Mouse (Mus musculus) thymus, postnatal 14 days (tissue): ENCODE data around the gene Map3k20.

ENCODE experiments used
- DNase-seq: peaks from one replicate; pipeline ENCODE4 v3.0.0; 2021

The Map3k20 gene

DNA sequence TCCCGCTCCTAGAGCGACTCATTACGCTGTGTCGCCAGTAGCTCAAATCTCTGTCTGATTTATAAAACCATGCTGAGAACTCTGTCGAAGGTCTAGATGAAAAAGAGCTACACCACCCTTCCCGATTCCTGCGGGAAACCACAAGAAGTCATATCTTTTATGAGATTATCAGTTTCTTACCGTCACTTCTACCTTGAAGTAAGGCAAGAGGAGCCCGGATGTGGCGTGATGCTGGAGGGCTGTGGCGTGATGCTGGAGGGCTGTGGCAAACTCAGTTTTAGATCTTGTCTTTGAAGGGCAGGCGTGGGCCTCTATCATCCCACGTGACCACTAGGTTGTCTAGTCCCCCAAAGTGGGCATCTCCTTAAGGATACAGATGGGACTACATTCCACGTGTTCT lies 3.5 kb upstream of the Map3k20 start:
- DNase-seq: peak; percentile 62

DNA sequence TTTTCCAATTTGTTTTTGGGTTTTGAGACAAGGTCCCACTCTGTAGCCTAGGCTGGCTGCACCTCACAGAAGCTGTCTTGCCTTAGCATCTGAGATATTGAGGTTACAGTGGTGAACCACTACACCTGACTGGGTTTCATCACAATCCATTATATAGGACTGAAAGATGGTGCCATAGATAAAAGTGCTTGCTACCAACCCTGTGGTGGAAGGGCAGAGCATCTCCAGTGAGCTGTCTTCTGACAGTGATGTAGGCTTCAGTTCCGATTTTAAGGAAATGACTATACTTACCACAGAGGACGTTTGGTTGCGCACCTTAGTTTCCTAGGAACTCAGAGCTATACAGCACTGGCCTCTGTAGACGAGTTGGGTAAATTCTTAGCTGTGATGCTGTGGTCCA lies 2.7 kb upstream of the Map3k20 start:
- DNase-seq: no peak

DNA sequence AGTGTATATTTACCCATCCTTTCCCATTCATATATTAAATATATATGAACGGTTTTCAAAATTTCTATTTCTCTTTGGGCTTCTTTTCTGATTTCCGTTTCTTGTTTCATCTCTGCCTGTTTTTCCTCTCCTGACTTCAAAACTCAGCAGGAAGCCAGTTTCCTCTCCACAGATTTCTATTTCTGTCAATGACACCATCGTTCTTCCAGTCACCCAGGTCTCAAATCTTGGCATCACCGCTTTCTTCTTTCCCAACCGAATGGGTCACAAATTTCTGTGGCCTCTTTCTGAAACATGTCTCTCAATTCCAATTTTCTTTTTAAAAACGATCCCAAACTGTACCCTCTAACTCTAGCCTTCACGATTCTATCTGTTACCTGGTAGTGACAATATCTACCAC lies 748 bp upstream of the Map3k20 start:
- DNase-seq: no peak

DNA sequence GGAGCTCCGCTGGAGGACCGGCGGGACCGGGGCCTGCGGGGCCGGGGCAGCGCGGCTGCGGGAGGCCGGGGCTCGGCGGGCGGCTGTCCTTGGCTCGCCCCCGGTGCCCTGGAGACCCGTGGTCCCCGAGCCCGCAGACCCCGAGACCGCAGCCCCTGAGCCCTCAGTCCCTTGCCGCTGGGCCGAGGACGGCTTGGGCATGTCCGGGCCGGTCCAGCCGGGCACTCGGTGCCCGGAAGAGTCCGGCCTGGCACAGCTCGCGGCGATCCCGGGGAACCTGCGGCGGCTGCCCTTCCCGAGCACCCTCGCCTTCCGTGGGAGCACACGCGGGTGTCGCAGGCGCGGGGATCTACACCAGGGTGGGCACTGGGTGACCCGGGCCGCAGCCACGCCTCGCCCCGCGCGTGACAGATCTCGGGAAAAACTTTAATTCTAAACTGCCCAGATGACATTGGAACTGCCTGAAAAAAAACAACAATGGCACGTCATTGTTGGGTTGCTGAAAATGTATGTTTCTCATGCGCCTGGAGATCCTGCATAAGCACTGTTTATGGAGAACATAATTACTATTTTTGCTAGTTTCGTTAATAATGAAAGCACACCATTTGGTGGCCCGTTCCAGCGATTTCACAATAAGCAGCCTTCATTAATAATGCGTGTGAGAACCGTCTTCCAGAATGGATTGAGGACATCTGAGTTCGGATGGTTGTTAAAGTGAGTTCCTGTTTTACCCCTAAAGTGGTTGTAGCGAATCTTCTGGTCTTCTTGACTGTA lies 638 bp downstream of the Map3k20 start:
- peak; percentile 10 for DNase-seq

DNA sequence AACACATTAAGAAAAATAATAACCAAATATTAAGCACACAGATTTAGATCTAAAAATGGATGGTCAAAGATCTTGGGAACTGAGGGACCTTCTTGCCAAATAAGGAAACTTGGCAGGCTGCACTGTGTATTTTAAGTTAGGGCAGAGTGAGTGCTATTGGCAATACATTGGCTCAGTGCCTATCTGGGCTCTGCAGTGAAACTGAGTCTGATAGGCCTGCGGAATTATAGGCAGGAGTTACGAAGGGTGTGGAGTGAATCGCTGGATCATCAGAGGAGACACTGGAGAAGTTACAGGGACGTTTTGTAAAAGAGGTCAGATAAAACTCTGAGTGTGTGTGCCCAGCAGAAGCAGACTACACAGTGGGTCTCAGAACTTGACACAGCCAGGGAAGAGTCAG lies 1.7 kb downstream of the Map3k20 start:
- no peak for DNase-seq

DNA sequence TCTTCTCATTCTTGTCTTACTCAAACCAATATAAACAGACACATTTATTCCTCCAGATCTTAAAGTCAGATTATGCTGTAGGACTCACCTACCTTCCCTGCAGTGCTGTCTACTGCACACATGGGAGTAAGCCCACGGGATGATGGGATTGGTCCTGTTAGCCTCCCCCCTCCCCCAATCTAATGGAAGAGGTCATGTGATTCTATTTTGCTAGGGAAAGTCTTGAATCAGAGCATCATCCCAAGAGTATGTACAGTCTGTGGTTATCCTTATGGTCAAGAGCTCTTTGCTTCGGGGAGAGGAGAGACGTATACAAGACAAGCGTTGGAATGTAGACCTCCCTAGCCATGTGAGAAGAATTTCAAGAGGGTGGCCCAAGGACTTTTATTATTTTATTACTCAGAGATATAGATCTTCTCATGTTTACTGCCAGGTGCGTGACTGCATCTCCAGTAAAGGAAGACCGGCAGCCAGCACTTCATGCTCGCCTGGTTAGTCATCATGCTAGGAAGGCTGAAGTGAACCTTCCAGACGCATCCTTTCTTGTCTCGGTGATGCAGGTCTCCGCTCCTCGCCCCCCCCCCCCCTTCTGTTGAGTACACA lies 3.6 kb downstream of the Map3k20 start:
- DNase-seq: no peak

DNA sequence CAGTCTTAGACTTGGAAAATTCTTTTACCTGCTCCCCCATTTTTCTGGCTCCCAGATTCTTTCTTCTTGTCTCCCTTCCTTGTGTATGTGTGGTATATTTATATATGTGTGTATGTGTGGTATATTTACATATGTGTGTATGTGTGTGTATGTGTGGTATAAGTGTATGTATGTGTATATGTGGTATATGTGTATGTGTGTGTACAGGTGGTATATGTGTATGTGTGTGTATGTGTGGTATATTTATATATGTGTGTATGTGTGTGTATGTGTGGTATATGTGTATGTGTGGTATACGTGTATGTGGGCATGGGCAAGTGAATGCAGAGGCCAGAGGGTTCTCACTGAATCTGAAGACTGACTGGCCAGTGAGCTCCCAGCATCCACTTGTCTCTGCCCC lies 5.7 kb downstream of the Map3k20 start:
- no peak for DNase-seq

DNA sequence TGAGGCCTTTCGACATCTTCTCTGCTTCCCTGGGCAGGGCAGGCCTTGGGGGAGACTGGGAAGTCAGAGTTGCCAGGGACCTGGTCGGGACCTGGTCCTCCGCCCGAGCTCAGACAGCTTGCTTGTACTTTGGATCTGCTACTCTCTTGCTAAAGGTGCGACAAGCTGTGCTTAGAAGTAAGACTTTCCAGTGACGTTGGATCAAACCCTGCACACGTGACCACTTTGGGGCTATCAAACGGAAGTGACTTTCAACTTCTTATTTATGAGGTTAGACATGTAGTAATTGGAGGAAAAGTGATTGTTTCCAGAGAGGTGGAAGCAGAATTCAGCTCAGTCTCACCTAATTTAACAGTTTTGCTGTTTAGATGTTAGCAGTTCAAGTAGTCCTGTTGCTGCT lies 7.1 kb downstream of the Map3k20 start:
- no peak for DNase-seq

DNA sequence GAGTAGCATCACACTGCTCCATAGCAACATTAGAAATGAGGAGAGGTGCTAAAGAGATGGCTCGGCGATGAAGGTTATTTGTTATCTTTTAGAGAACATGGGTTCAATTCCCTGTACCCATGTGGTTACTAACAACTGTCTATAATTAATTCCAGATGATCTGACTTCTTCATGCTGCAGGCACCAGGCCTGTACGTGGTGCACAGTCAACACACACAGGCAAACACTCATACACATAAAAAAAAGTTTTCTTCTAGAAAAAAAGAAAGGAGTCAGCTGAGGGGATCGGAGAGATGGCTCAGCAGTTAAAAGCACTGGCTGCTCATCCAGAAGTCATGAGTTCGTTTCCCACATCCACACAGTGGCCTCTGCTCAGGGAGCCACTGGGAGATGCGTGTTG lies 9.6 kb downstream of the Map3k20 start:
- no peak for DNase-seq

DNA sequence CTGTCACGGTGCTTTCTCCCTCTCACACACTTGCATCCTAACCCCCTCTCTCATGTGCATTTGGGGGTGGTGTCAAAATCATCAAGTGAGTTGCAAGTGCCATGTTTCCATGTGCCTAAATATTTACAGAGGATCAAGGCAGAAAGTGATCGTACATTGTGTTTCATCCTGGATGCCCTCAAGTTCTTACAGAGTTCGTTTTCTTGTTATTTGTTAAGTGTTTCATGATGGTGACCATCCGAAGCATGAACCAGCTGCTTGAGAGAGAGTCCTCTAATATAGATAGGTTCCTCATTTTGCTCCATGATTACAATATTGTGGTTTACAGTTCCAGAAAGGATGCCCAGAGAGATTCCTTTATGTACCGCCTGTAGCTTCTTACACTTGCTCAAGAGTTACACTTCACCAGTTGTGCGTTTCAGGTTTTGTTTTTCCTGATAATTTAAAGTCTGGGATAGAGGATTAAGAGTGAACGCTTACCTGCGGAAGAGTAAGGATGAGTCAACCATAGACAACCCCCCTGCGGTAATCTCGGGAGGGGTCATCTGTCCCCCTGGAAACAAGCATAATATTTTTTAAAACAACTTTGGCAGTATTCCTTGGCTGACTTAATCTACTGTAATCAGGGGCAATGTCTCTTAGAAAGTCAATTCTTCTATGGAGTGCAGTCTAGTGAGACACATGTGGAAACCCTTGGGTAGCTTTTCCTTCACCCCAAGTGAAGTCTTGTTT lies 11.7 kb downstream of the Map3k20 start:
- DNase-seq: no peak

DNA sequence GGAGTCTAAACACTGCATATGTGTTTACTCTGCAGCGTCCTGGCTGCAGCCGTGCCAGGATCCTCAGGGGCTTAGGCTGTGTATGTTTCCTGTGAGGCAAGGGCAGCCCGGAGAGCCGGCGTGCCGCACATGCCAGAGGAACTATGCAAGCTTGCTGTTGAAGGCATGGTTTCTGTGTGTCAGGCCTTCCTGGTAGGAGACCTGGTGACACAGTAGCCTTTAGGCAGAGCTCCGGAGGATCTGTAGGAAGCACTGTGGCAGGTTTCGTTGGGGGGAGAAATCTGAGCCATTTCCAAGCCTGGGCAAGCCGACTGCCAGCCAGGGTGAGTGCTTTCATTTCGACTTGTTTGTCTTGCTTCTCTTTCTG lies 12.3 kb downstream of the Map3k20 start:
- no peak for DNase-seq

DNA sequence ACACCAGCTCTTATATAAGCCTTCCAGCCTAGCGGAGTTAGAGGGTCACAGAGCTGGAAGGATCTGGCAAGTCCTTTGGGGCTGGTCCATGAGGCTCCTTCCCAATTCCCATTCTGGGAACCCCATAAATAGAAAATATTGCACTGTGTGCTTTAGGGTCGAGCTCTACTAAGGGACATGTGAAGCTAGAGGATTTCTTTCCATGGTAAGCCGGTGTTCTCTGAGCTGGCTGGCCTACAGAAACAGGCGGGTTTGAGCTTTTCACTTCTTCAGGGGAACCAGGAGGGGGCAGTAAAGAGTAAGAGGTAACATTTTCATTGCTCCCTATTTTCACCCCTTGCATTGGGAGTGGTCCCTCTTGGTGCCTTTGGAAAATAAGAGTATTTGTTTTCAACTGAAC lies 13.0 kb downstream of the Map3k20 start:
- peak; percentile 47 for DNase-seq

DNA sequence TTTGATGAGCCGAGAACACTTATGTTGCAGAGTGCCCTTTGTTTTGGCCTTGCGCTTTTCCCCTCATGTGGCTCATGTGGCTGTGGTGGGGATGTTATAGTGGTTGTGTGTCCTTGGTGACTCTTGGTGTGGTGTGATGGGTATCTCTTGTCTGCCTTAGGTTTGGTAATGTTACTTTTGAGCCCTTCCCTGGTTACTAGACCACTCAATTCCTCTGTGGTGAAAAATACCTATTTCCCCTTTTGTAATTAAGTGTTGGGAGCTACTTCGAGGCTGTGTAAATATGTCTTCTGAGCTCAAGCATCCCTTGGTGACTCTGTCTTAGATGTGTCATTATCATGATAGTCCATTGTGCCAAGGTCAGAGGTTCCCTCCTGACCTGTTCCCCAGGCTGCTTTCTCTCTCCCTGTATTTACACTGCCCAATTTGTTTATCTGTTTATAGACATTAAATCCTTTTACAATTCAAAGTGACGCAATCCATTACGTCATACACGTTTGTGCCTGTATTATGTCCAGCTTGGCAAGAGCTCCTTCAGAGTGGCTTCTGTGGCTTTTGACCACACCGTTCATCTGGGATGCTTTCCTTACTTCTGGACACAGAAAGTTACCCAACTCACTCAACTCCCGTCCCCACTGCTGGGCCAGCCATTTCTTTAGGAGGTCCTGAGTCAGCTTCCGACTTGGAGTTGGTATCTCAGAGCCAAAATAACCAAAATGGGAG lies 15.9 kb downstream of the Map3k20 start:
- no peak for DNase-seq

DNA sequence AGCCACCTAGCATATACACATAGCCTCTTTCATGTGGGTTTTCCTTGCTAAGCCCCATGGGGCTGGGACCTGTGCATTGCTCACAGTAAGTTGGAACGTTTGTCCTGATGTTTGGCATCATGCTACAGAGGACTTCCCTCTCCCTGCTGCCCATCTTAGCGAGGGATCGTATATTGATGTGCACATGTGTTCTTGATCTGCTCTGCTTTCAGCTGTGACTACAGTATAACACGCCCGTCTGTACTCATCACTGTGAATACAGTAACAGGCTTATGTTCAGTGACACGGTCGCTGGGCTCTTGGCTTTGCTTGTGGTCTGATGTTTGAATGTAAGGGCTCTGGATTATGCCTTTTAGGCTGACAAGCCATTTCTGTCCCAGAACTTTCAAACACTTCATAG lies 20.3 kb downstream of the Map3k20 start:
- no peak for DNase-seq

DNA sequence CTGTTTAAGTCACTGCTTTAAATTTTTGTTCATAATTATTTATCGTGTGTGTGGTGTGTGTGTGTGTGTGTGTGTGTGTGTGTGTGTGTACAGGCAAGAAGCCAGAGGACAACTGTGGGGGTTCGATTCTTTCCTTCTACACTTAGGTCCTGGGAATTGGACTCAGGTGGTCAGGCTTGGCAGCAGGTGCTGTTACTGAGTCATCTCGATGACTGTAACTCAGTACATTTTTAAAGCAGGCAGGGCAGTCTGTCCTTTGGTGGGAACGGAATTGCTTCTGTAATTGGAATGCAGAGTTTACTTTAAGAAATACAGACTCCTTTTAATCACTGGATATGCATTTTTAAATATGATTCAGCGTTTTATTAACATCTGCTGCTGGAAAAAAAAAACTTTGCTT lies 22.9 kb downstream of the Map3k20 start:
- no peak for DNase-seq

DNA sequence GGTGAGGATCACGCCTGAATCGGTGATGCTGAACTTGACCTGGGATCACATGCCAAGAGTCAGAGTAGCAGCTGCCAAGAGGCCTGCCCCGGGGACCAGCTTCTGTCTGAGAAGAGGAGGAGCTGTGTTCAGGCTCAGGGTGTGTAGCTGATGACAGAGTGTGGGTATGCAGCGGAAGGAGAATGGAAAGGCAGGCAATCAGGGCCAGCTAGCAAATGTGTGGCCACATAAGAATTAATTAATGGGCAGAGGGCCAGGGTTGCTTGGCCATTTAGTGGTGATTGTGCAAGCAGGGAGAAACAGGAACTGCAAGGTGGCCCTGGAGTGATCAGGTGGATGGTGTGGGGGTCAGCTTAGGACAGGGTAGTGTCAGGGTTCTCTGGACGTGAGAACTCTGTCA lies 23.5 kb downstream of the Map3k20 start:
- no peak for DNase-seq

DNA sequence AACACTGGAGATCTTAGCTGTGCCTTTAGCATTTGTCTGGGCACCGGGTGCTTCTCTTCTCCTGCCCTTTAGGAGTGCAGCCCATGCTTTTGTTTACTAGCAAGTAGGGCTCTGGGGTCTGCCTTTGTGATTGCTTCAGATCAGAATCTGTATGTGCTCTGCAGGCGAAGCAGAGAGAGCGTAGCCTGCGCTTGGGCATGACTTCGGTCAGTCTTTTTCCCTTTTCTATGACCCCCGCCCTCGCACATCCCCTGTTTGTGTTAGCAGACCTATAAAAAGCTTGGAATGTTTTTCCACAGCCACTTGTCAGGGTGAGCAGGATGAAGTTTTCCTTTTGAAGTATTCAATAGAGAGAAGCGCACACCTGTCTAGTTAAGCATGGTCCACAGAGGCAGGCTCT lies 26.0 kb downstream of the Map3k20 start:
- DNase-seq: no peak

DNA sequence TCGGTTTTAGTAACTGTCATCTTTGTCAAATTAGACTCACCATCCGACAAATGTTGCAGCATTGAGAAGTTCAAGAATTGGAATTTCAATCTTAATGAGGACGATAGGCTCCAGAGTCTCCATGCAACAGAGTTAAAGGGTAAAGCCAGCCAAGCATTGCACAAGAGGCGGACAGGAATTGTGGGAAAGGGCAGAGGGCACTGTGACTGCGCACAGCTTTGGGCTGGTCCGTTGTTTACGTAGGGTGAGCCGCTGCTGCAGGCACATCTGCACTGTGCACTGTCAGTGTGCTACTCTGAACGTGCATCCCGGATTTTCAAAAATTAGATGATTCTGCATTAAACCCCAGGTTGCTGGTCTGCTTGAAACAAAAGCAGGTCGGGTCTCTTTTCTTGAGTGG lies 27.9 kb downstream of the Map3k20 start:
- DNase-seq: no peak

DNA sequence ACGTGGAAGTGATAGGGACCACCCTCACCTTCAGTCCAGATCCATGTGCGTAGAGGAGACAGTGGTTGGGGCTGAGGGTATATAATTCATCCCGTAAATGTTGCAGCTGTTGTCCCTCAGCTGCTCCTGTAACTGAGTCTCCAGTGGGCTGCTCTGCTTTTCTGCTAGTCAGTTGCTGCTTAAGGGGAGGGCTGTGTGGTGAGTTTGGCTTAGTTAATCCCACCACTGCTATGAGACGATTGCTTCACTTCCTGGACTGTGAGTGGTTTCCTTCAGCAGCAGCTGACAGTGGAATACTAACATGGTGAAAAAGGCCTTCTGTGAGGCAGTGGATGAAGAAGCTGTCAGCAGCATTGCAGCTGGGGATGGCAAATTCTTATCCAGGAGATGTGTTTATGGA lies 33.0 kb downstream of the Map3k20 start:
- DNase-seq: peak; percentile 9

DNA sequence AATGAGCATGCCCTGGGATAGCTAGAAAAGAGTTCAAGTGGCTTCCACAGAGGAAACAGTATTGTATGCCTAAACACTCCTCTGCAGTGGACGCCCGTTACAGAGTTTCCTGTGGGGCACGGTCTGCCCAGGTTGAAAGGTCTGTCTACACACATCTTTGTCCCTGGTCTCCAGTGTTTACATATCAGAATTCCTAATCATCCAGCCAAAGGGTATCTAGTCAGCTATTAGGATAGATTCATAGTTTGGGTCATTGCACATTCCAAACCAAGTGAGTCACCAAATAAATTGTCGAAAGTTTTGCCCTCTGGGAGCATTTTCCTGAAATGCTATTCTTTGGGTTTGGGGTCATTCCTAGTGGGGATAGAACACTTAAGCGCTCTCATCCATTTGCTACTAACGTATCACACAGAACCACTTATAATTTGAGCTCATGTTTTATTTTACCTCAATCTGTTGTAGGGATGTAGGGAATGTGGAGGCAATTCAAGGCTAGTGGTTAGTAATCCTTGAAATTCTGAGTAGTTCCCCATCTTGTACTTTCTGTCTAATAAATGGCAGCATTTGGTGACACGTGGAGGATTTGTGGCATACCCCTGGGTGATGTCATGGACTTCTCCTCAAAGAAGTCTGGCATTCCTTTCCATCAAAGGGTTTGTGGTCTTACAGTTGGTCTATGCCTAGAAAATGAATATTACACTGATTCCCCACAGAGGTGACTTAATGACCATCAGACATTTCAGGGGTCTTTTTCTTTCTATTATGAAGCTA lies 33.8 kb downstream of the Map3k20 start:
- no peak for DNase-seq

DNA sequence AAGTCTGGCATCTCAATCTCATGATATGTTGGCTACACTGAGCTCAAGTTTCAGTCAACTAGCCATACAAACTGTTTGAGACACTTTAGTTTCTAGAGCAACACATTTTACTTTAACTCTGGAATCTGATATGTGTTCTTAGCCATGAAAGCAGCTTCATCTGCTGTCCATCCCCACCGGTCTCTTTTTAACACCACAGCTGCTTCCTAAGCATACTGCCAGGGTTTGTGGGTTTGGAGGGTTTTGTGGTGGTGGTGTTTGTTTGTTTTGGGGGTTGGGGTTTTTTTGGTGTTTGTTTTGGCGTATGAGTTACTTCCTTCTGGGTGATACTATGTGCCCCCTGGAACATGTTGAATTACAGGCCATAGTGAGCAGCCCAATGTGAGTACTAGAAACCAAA lies 35.2 kb downstream of the Map3k20 start:
- no peak for DNase-seq

DNA sequence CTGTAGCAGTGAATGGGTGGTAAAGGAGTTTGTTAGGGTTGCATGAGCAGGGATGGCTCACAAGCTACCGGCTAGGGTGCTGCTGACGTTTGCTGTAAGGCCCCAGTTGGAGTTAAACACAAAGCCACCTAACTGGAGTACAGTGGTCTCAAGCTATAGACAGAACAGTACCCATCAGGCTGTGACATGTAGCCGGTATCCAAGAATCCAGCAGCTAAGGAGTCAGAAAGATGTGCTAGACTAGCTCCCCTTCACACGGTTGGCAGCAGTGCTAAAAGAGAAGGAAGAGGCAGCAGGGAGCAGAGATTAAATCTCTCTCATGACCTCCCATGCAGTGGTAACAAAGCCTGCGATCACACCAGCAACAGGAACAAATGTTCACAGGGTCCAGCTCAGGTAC lies 36.2 kb downstream of the Map3k20 start:
- DNase-seq: no peak
